Mouse (Mus musculus): ENCODE data around the gene Arcn1. TPM values are rescaled to one million over a fixed set of nuclear protein-coding genes. Genes with fewer than 3 reads are reported as not detected.

Gene Arcn1
- polyA plus RNA-seq, 1 experiment, result 30.9 TPM

DNA sequence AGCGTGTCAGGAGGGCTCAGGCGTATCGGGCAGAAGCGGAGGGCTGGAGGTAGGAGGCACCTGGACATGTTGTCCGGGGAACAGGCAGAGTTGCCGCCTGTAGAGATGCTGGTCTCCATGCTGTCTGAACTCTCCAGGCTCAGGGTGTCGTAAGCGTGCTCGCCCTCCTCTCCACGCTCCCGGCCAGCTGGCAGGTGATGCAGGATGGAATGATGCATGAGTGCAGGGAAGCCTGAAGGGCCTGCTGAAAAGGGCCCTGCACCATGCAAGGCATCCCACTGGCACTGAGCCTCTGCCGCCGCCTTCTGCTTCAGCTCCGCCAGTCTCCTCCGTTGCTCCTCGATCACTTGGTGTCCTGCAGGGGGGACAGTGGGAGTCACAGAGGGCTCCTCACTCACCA lies 69.8 kb downstream of the Arcn1 start:
- 84% methylated on average over 16 of the region's 16 CpGs for WGBS
- H3K4me1 ChIP-seq (ENCODE audit: control insufficient read depth, insufficient read depth, low read length), result no peaks in the 10 kb centered on the region
- no peak for TF ChIP-seq POLR2A (IDR thresholded peaks at IDR 0.05; ENCODE audit: borderline replicate concordance, control insufficient read depth, low read depth, low read length)
- no peak for TF ChIP-seq CTCF (IDR thresholded peaks at IDR 0.05; ENCODE audit: control insufficient read depth, insufficient read depth, low read length)
- H3K27ac ChIP-seq (ENCODE audit: control insufficient read depth, insufficient read depth, low read depth, low read length, poor library complexity), result no peak overlapping the region
- H3K4me3 ChIP-seq (replicated peaks; ENCODE audit: control insufficient read depth, low read depth, low read length), result no peak overlapping the region

GRCm38 (mm10) chr9:44693071-44693470 lies 74.6 kb downstream of the Arcn1 start:
- H3K4me1 ChIP-seq (ENCODE audit: control insufficient read depth, insufficient read depth, low read length), result no peaks in the 10 kb centered on the region
- TF ChIP-seq POLR2A (IDR thresholded peaks at IDR 0.05; ENCODE audit: borderline replicate concordance, control insufficient read depth, low read depth, low read length), result no peak
- no peak for TF ChIP-seq CTCF (IDR thresholded peaks at IDR 0.05; ENCODE audit: control insufficient read depth, insufficient read depth, low read length)
- H3K27ac ChIP-seq (ENCODE audit: control insufficient read depth, insufficient read depth, low read depth, low read length, poor library complexity), result no peak overlapping the region
- whole genome bisulfite sequencing, result 90% methylated on average over 11 of the region's 11 CpGs
- no peak overlapping the region for H3K4me3 ChIP-seq (replicated peaks; ENCODE audit: control insufficient read depth, low read depth, low read length)

GRCm38 (mm10) chr9:44691671-44692520 lies 75.7 kb downstream of the Arcn1 start:
- TF ChIP-seq CTCF (IDR thresholded peaks at IDR 0.05; ENCODE audit: control insufficient read depth, insufficient read depth, low read length), result no peak
- no peak for TF ChIP-seq POLR2A (IDR thresholded peaks at IDR 0.05; ENCODE audit: borderline replicate concordance, control insufficient read depth, low read depth, low read length)
- 40% methylated on average over 21 of the region's 21 CpGs for WGBS
- H3K27ac ChIP-seq (ENCODE audit: control insufficient read depth, insufficient read depth, low read depth, low read length, poor library complexity), result no peak overlapping the region
- H3K4me3 ChIP-seq (replicated peaks; ENCODE audit: control insufficient read depth, low read depth, low read length), result no peak overlapping the region
- H3K4me1 ChIP-seq (ENCODE audit: control insufficient read depth, insufficient read depth, low read length), result no peaks in the 10 kb centered on the region

Other genes with a start within 250 kb of the Arcn1 start
- gene Cxcr5, start 206.0 kb downstream of the Arcn1 start, polyA plus RNA-seq (2011; ENCODE audit: insufficient read depth, insufficient read length, low replicate concordance, missing spikeins), result 0.61 and 13.4 TPM in 2 replicates
- 38.4 and 48.4 TPM in 2 replicates for gene Ddx6, start 163.0 kb downstream of the Arcn1 start, polyA plus RNA-seq (2011; ENCODE audit: insufficient read depth, insufficient read length, low replicate concordance, missing spikeins)
- gene Treh, start 94.6 kb downstream of the Arcn1 start, polyA plus RNA-seq (2011; ENCODE audit: insufficient read depth, insufficient read length, low replicate concordance, missing spikeins), result not detected in 2 replicates
- 4.7 and 8.4 TPM in 2 replicates for gene Phldb1, start 32.6 kb downstream of the Arcn1 start, polyA plus RNA-seq (2011; ENCODE audit: insufficient read depth, insufficient read length, low replicate concordance, missing spikeins)
- 9.6 and 42.2 TPM in 2 replicates for gene Ift46, start 63 bp upstream of the Arcn1 start, polyA plus RNA-seq (2011; ENCODE audit: insufficient read depth, insufficient read length, low replicate concordance, missing spikeins)
- 0.57 and 0.85 TPM in 2 replicates for gene Tmem25, start 31.5 kb upstream of the Arcn1 start, polyA plus RNA-seq (2011; ENCODE audit: insufficient read depth, insufficient read length, low replicate concordance, missing spikeins)
- gene Ttc36, start 35.2 kb upstream of the Arcn1 start, polyA plus RNA-seq (2011; ENCODE audit: insufficient read depth, insufficient read length, low replicate concordance, missing spikeins), result 6.9 TPM in 1 of 2 replicates, not detected in the other
- 23.2 and 39.1 TPM in 2 replicates for gene Kmt2a, start 113.5 kb upstream of the Arcn1 start, polyA plus RNA-seq (2011; ENCODE audit: insufficient read depth, insufficient read length, low replicate concordance, missing spikeins)
- gene Atp5l, start 152.9 kb upstream of the Arcn1 start, polyA plus RNA-seq (2011; ENCODE audit: insufficient read depth, insufficient read length, low replicate concordance, missing spikeins), result 242 and 287 TPM in 2 replicates
- gene Ube4a, start 197.8 kb upstream of the Arcn1 start, polyA plus RNA-seq (2011; ENCODE audit: insufficient read depth, insufficient read length, low replicate concordance, missing spikeins), result 11.1 and 18.8 TPM in 2 replicates
- gene Cd3g, start 212.6 kb upstream of the Arcn1 start, polyA plus RNA-seq (2011; ENCODE audit: insufficient read depth, insufficient read length, low replicate concordance, missing spikeins), result 5.4 and 7.0 TPM in 2 replicates
- 8.8 and 17.2 TPM in 2 replicates for gene Cd3d, start 213.9 kb upstream of the Arcn1 start, polyA plus RNA-seq (2011; ENCODE audit: insufficient read depth, insufficient read length, low replicate concordance, missing spikeins)
- gene Cd3e, start 241.8 kb upstream of the Arcn1 start, polyA plus RNA-seq (2011; ENCODE audit: insufficient read depth, insufficient read length, low replicate concordance, missing spikeins), result 1.8 and 4.8 TPM in 2 replicates